Mouse (Mus musculus) MEL (cell line): ENCODE measurements around the gene Tmc2. TPM values are rescaled to one million over a fixed set of nuclear protein-coding genes. Genes with fewer than 3 reads are reported as not detected.
A peak's percentile ranks its signal among the peaks of the same experiment; 100 is the strongest.

ENCODE experiments used
- DNase-seq: peaks from one replicate; pipeline ENCODE4 v3.0.0; 2011; ENCODE audit warnings: low read depth, low spot score
- H3K27ac ChIP-seq: 2 replicates; pipeline ENCODE4 v1.5.1; 2012; ENCODE audit warnings: low read depth, mild to moderate bottlenecking, control low read depth, low read length, moderate library complexity; ENCODE audit not compliant: control insufficient read depth
- H3K27me3 ChIP-seq, 2 experiments: fragments of 150-350 bp in 1 of 2; sonication (generic) in 1 of 2; 2 replicates each; pipeline ENCODE4 v1.6.1; 2012; ENCODE audit warnings: low read length in 2 of 2, mild to moderate bottlenecking in 2 of 2, improper control_type of control experiment in 1 of 2, moderate library complexity in 1 of 2; ENCODE audit not compliant: insufficient read depth in 2 of 2, control insufficient read depth in 1 of 2
- H3K36me3 ChIP-seq, 2 experiments: 2 replicates each; pipeline ENCODE4 v1.6.1; 2012 to 2014; ENCODE audit warnings: low read length in 2 of 2, improper control_type of control experiment in 1 of 2, inconsistent platforms in 1 of 2, mild to moderate bottlenecking in 1 of 2; ENCODE audit not compliant: insufficient read depth in 2 of 2, control insufficient read depth in 1 of 2
- H3K4me1 ChIP-seq, 2 experiments: fragments of 150-350 bp in 1 of 2; sonication (generic) in 1 of 2; 2 replicates each; pipeline ENCODE4 v1.6.1; 2012; ENCODE audit warnings: low read length in 2 of 2, improper control_type of control experiment in 1 of 2, mild to moderate bottlenecking in 1 of 2; ENCODE audit not compliant: insufficient read depth in 2 of 2, control insufficient read depth in 1 of 2
- H3K4me3 ChIP-seq, 2 experiments: fragments of 150-350 bp in 1 of 2; sonication (generic) in 1 of 2; 2 replicates each; pipeline ENCODE4 v1.5.1; 2012; ENCODE audit warnings: low read depth in 2 of 2, low read length in 2 of 2, mild to moderate bottlenecking in 2 of 2, moderate library complexity in 2 of 2, control low read depth in 1 of 2, improper control_type of control experiment in 1 of 2; ENCODE audit not compliant: control insufficient read depth in 1 of 2, insufficient read depth in 1 of 2
- H3K79me2 ChIP-seq: 2 replicates; pipeline ENCODE4 v1.6.1; 2012; ENCODE audit warnings: mild to moderate bottlenecking, low read length, moderate library complexity; ENCODE audit not compliant: control insufficient read depth, poor library complexity, insufficient read depth
- H3K9ac ChIP-seq: 2 replicates; pipeline ENCODE4 v1.6.1; 2012; ENCODE audit warnings: low read depth, mild to moderate bottlenecking, control low read depth, low read length, moderate library complexity; ENCODE audit not compliant: control insufficient read depth, poor library complexity, severe bottlenecking
- H3K9me3 ChIP-seq: fragments of 150-350 bp; sonication (generic); replicated peaks from 2 replicates; pipeline ENCODE4 v1.6.1; 2012; ENCODE audit warnings: mild to moderate bottlenecking, low read length, improper control_type of control experiment, moderate library complexity; ENCODE audit not compliant: insufficient read depth
- CTCF ChIP-seq, 3 experiments: IDR thresholded peaks in 2 of 3; conservative IDR thresholded peaks in 1 of 3; 2 replicates each; pipeline ENCODE4 v1.5.1; 2011 to 2012; ENCODE audit warnings: low read length in 3 of 3, low read depth in 2 of 3, mild to moderate bottlenecking in 2 of 3, improper control_type of control experiment in 1 of 3, inconsistent platforms in 1 of 3, mixed read lengths in 1 of 3, moderate library complexity in 1 of 3; ENCODE audit not compliant: control insufficient read depth in 1 of 3, insufficient read depth in 1 of 3, poor library complexity in 1 of 3, severe bottlenecking in 1 of 3
- ELF1 ChIP-seq: IDR thresholded peaks from 2 replicates; pipeline ENCODE4 v1.6.1; 2014; ENCODE audit warnings: low read depth, mild to moderate bottlenecking, inconsistent platforms, low read length, improper control_type of control experiment, moderate library complexity
- GATA1 ChIP-seq: IDR thresholded peaks from 2 replicates; pipeline ENCODE4 v1.6.1; 2011; ENCODE audit warnings: low read depth, low read length, improper control_type of control experiment
- MAFK ChIP-seq: IDR thresholded peaks from 2 replicates; pipeline ENCODE4 v1.6.1; 2011; ENCODE audit warnings: low read depth, mild to moderate bottlenecking, low read length, improper control_type of control experiment, borderline replicate concordance
- MAZ ChIP-seq: IDR thresholded peaks from 2 replicates; pipeline ENCODE4 v1.6.1; 2012; ENCODE audit warnings: low read depth, mild to moderate bottlenecking, inconsistent platforms, low read length, improper control_type of control experiment
- MXI1 ChIP-seq: IDR thresholded peaks from 2 replicates; pipeline ENCODE4 v1.6.1; 2011; ENCODE audit warnings: mild to moderate bottlenecking, low read depth, low read length, improper control_type of control experiment
- MYB ChIP-seq: IDR thresholded peaks from 2 replicates; pipeline ENCODE4 v1.6.1; 2011; ENCODE audit warnings: mild to moderate bottlenecking, low read depth, low read length, improper control_type of control experiment
- MYC ChIP-seq: IDR thresholded peaks from 2 replicates; pipeline ENCODE4 v1.6.1; 2011; ENCODE audit warnings: low read depth, mild to moderate bottlenecking, low read length, improper control_type of control experiment, moderate library complexity
- POLR2A ChIP-seq, 2 experiments: IDR thresholded peaks; 2 replicates each; pipeline ENCODE4 v1.6.1; 2011 to 2012; ENCODE audit warnings: low read length in 2 of 2, mild to moderate bottlenecking in 2 of 2, control low read depth in 1 of 2, improper control_type of control experiment in 1 of 2, low read depth in 1 of 2, moderate library complexity in 1 of 2; ENCODE audit not compliant: control insufficient read depth in 1 of 2, insufficient read depth in 1 of 2, poor library complexity in 1 of 2
- POLR2AphosphoS2 ChIP-seq: IDR thresholded peaks from 2 replicates; pipeline ENCODE4 v1.6.1; 2011; ENCODE audit warnings: low read length, improper control_type of control experiment
- POLR2AphosphoS5 ChIP-seq: IDR thresholded peaks from 2 replicates; pipeline ENCODE4 v1.6.1; 2012; ENCODE audit warnings: low read depth, borderline replicate concordance, mild to moderate bottlenecking, inconsistent platforms, low read length, moderate library complexity, mixed read lengths
- RAD21 ChIP-seq: IDR thresholded peaks from 2 replicates; pipeline ENCODE4 v1.6.1; 2011; ENCODE audit warnings: mild to moderate bottlenecking, low read depth, low read length, improper control_type of control experiment
- RCOR1 ChIP-seq: IDR thresholded peaks from 2 replicates; pipeline ENCODE4 v1.6.1; 2012; ENCODE audit warnings: low read depth, mild to moderate bottlenecking, inconsistent platforms, low read length, improper control_type of control experiment
- SMC3 ChIP-seq: IDR thresholded peaks from 2 replicates; pipeline ENCODE4 v1.6.1; 2011; ENCODE audit warnings: low read depth, low read length, improper control_type of control experiment
- USF1 ChIP-seq: IDR thresholded peaks from 2 replicates; pipeline ENCODE4 v1.6.1; 2014; ENCODE audit warnings: low read depth, mild to moderate bottlenecking, inconsistent platforms, low read length, improper control_type of control experiment, moderate library complexity
- USF2 ChIP-seq, 2 experiments: IDR thresholded peaks; 2 replicates each; pipeline ENCODE4 v1.6.1; 2011 to 2012; ENCODE audit warnings: improper control_type of control experiment in 2 of 2, low read length in 2 of 2, borderline replicate concordance in 1 of 2, inconsistent platforms in 1 of 2, low read depth in 1 of 2, mild to moderate bottlenecking in 1 of 2; ENCODE audit not compliant: insufficient read depth in 1 of 2
- ZC3H11A ChIP-seq: IDR thresholded peaks from 2 replicates; pipeline ENCODE4 v1.6.1; 2012; ENCODE audit warnings: low read depth, mild to moderate bottlenecking, inconsistent platforms, low read length, improper control_type of control experiment
- ZMIZ1 ChIP-seq: IDR thresholded peaks from 2 replicates; pipeline ENCODE4 v1.6.1; 2012; ENCODE audit warnings: low read depth, mild to moderate bottlenecking, inconsistent platforms, low read length, improper control_type of control experiment, moderate library complexity
- polyA plus RNA-seq, 2 experiments: library from polyadenylated mRNA; stranded (reverse) in 1 of 2; unstranded in 1 of 2; fragments of >175 nt in 1 of 2; fragments of >200 nt in 1 of 2; gene quantifications; 2 replicates each; pipeline versions ENCODE4 v1.2.1 to v1.2.4; 2012; ENCODE audit warnings: low replicate concordance in 2 of 2, low read depth in 1 of 2; ENCODE audit not compliant: insufficient read length in 2 of 2, insufficient read depth in 1 of 2, missing spikeins in 1 of 2
- total RNA-seq: library from RNA; depleted of rRNA; stranded (reverse); fragments of 300-350 nt; gene quantifications from 2 replicates; pipeline ENCODE4 v1.2.3, GENCODE M21; 2012

Gene Tmc2
- total and polyA plus RNA-seq, 3 experiments = not detected

DNA sequence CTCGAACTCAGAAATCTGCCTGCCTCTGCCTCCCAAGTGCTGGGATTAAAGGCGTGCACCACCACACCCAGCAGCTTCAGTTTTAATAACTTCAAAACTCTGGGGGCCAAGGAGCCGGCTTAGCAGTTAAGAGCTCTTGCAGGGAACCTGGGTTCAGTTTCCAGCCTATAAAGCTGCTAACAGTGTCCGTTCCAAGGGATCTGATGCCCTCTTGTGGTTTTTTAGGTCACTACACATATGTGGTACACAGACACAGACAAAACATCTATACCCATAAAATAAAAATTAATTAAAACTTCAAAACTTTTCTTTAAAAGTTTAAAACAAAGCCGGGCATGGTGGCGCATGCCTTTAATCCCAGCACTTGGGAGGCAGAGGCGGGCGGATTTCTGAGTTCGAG lies 51.9 kb downstream of the Tmc2 start:
- Histone ChIP-seq H3K9me3 (no peaks in the 10 kb centered on the region), H3K36me3 (no peaks in the 10 kb centered on the region), H3K27me3 (peaks cover 3 to 6% of the 10 kb centered on the region in 2 experiments; a peak in 3 of 4 replicates), H3K4me3 (no peak overlapping the region), H3K4me1 (no peaks in the 10 kb centered on the region), H3K27ac (no peak overlapping the region), H3K9ac (no peak overlapping the region)
- TF ChIP-seq ZC3H11A (peak; percentile 64), ELF1 (no peak), ZMIZ1 (no peak), MAFK (no peak), MAZ (no peak), CTCF (IDR thresholded peaks at IDR 0.05 in 2 of 3, conservative IDR thresholded peaks at IDR 0.05 in 1 of 3; ENCODE audit: control insufficient read depth in 1 of 3, insufficient read depth in 1 of 3, low read depth in 2 of 3, low read length in 3 of 3, poor library complexity in 1 of 3, severe bottlenecking in 1 of 3) (peak; percentile 49 to 77 (median 54)), MXI1 (no peak), SMC3 (peak; percentile 76), GATA1 (no peak), POLR2A (IDR thresholded peaks at IDR 0.05; ENCODE audit: control insufficient read depth in 1 of 2, insufficient read depth in 1 of 2, low read depth in 1 of 2, low read length in 2 of 2, poor library complexity in 1 of 2) (no peak), MYB (no peak), RAD21 (peak; percentile 88), MYC (no peak), POLR2AphosphoS5 (no peak), USF2 (IDR thresholded peaks at IDR 0.05; ENCODE audit: borderline replicate concordance in 1 of 2, insufficient read depth in 1 of 2, low read depth in 1 of 2, low read length in 2 of 2) (no peak)
- TF ChIP-seq, all 39 proteins: peak for 4
- H3K79me2 ChIP-seq = no peaks in the 10 kb centered on the region
- DNase-seq = peak; percentile 75

DNA sequence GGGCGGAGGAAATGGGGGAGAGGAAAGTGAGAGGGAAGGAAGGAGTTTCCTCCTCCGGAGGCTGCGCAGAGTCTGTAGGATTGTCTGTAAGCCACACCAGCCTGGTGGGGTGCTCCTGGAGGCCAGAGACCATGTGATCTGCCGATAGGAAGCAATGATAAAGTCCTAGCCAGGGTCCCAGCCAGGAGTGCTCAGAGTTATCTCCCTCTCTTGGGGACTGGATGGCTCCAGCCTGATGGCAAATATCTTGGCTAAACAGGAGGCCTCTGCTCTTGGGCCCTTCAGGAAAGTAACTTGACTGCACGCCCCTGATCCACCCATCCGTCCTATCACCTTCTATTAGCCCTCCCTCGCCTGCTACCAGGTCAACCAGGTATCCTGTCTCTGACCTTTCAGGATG lies 53.2 kb downstream of the Tmc2 start:
- no peaks in the 10 kb centered on the region for H3K36me3 ChIP-seq
- H3K79me2 ChIP-seq = no peaks in the 10 kb centered on the region
- peaks cover 4 to 5% of the 10 kb centered on the region in 2 experiments for H3K27me3 ChIP-seq
- TF ChIP-seq USF1 = 0 out of 2 replicates have a peak, but pooled peaks have one; percentile 34
- no peak for TF ChIP-seq RCOR1
- no peak for TF ChIP-seq POLR2AphosphoS2
- peak; percentile 15 for DNase-seq
- H3K4me1 ChIP-seq = no peaks in the 10 kb centered on the region
- no peak overlapping the region for H3K27ac ChIP-seq
- no peak overlapping the region for H3K9ac ChIP-seq
- H3K4me3 ChIP-seq = no peak overlapping the region
- H3K9me3 ChIP-seq = no peaks in the 10 kb centered on the region
